Mouse (Mus musculus): ENCODE data around the gene Faah.

Faah gene

DNA sequence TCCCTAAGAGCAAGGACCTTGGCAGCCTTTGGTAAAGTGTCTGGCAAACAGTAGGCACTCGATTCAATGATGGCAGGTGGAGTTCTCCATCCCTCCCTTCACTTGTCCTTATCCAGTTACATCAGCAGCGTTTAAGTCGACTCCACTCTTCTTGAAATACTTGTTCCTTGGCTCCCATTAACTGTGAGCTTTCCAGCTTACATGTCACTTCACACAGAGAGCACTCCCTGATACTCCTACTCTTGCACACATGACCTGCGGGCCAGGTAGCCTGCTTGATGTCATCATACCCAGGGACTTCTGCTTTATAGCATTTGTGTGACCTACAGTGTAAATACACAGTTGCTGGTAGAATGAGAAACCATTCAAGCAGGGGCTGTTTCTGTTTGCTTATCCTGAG is 21.0 kb downstream of the Faah start:
- no peak for DNase-seq

DNA sequence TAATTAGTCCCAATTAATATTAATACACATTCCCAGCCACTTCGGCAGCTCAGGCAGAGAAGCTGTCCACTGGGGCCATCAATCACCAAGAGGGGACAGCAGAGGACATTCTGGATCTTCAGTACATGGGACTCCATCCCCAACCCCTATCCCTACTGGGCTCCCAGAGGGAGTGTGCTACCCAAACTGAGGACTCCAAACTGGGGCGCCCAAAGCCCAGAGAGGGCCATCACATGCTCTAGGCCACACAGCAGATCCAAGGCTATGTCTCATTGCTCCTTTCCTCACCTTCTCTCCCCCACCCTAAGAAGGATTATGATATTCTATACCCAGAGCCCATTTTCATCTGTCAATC is 22.4 kb downstream of the Faah start:
- DNase-seq, result no peak

DNA sequence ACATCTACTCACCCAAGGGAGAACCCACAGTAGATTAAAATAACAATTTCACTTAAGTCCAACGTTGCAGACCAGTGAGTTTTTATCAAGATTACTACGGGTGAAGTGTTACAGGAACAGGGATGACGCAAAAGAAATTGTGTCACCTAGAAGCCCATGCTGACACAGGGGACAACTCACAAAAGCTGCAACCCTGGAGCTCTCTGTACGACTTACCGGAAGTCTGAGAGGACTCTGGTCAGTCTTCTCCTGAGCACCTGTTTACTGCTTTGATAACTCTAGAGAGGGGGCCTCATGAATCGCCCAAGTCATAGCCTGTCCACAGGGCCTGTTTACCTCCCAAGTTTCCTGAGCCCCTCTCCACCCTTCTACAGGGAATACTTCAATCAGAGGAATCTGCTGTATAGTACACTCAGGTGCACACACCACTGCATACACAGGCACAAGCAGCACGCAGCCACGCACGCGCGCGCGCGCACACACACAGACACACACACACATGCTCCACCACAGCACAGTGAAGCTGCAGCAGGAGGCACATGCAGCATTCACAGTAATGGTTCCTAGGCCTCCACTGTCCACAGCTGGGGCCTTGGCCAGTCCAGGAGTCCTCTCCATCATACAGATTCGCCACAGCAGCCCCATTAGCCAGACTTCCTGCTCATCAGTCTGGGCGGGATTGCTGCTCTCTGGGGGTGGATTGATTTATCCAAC is 22.9 kb downstream of the Faah start:
- DNase-seq, result no peak

- no peak for DNase-seq
Measured at GRCm38 (mm10) chr4:115989382-115989781, 28.3 kb downstream of the Faah start.

DNA sequence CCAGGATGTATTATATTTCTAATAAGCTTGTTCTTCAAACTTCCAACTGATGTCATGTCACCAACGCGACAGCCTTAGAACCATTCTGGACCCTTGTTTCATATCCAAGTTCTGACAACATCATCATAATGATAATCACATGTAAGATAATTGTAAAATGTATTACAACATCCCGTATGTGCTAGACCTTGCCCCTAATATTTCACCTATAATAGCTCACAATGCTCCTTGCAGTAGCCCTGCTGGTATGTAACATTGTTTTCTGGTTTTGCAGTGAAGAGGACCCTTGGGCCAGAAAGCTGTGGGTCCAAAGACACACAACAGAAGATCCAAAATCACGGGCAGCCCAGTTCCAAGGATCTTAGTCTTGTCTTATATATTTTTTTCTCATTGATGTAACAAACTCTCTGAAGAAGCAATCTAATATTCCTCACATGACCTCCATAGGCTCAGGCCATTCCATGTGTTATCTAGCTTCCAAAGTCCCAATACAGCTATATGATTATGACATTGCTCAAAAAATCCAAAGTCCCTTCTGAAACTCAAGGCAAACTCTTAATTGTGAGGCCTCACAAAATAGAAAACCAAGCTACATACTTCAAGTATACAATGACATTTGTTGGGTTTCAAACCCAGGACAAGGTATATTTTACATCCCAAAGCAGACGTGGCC is 29.7 kb downstream of the Faah start:
- DNase-seq, result no peak

GRCm38 (mm10) chr4:115987436-115987835 is 30.3 kb downstream of the Faah start:
- no peak for DNase-seq

- DNase-seq, result no peak
Measured at GRCm38 (mm10) chr4:115984967-115985366, 32.8 kb downstream of the Faah start.

DNA sequence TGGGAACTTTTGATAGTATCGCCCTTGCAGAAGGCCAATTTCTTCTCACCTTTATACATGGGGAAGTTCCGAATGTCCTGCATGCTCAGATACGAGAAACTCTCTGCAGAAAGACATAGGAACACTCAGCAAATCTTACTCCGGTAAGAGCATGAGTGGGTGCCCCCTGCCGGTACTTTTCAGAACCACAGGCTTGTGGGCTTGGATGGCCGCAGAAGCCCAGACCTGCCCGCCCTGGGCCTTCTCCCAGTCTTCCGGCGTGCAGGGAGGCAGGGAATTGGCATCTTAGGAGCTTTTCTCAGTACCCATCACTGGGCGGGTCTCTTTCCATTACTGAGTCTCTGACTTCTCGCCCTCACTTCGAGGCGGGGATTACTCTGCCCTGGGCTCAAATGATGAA is 33.6 kb downstream of the Faah start:
- peak; percentile 95 for DNase-seq

DNA sequence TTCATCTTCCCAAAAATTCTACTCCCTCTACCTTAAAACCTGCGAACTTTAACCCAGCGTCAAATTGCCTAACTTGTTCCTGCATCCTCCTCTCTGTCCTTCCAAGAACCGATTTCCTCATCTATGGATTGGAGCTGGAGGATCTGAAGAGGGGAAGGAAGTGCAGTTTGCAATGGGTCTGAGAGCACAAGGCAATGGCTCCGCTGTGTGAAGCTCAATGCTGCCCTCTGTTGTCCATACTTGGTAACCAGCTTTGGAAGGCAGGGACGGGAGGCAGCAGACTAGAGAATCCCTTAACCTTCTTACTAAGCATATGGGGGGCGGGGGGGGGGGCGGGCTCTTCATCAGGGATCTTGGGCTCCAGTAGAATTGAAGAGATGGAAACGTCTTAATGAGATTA is 37.0 kb downstream of the Faah start:
- no peak for DNase-seq

DNA sequence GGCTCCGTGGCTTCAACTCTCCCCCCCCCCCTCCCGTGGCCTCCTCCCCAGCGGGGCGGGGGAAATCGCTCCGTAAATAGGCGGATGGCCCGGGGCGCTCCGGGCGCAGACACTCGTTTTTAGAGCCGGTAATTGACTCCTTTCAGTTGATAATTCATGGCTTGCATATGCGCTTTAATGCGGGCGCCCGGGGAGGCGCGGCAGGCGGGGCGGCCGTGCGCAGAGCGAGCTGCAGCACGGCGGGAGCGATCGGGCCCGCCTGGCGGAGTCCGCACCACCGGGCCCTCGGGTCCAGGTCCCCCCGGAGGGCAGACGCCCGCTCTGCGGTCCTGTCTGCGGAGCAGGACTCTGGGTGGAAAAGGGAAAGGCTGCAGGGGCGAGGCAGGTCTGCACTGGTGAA is 38.3 kb downstream of the Faah start:
- no peak for DNase-seq

DNA sequence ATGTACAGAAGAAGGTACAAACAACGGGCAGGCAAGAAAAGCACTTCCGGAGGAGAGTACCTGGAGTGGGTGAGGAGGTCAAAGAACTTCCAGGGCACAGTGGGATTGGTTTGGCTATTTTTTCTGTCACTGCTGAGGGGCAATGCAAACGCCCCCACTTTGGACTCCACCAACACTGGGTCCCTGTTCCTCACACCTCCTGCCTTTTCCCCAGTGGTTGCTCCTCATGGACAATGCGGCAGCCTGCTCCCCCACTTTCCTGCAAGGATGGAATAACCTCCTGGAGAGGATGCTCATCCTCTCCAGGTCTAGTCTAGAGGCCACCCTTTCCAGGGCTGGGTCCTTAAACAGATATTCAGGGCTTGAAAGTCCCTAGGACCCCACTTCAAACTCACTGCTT is 38.8 kb downstream of the Faah start:
- no peak for DNase-seq

DNA sequence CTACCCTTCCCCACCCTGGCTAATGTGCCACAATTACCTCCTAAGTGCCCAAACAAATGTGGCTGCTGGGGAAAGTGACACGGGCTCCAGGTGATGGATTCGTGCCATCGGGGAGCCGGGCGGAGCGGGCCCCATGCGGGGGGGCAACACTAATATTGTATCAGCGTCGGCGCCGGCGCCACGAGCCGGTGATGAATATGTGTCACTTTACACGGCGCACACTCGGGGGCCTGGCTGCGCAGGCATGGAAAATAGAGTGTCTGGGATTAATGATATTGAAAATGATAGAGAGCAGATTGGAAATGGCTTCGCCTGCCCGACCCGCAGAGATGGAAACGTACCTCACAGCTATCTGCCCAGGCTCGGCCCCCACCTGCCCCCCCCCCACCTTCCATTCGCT is 45.2 kb downstream of the Faah start:
- DNase-seq, result no peak

DNA sequence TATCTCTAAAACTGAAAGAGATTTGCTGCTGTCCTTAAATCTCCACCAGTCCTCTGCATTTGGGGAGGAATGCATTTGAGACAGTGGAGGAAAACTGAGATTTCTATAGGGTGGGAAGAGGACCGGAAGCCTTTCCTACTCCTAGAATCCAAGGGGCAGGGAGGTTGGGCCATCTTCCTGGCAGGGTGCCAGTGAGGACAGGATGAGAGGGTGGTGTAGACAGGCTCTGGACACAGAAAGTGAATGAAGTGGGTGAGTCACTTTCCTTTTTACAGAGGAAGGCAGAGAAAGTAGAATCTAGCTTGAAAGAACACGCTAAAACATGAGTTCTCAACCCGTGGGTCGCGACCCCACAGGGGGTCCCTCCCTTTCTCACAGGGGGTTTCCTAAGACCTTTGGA is 53.3 kb downstream of the Faah start:
- no peak for DNase-seq

DNA sequence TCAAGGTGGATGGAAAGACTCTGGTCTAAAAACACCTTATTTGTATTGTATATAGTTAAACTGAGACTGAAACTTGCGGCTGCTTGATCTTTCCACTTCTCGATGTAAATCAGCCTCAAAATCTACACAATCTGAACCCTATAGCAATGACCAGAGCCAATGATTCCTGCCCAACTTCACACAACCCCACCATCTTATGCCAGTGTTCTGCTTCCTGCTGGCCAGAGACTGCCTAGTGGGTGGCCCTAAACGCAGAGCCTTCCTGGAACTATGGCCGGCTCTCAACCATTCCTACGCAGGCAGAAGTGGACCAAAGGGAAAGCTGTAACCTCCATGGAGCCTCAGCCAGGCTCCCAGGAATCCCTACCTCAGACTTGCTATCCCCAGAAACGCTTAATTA is 54.0 kb downstream of the Faah start:
- DNase-seq, result no peak

- no peak for DNase-seq
Measured at GRCm38 (mm10) chr4:115962671-115963412, 54.9 kb downstream of the Faah start.

GRCm38 (mm10) chr4:115961991-115962390 is 55.7 kb downstream of the Faah start:
- DNase-seq, result no peak

DNA sequence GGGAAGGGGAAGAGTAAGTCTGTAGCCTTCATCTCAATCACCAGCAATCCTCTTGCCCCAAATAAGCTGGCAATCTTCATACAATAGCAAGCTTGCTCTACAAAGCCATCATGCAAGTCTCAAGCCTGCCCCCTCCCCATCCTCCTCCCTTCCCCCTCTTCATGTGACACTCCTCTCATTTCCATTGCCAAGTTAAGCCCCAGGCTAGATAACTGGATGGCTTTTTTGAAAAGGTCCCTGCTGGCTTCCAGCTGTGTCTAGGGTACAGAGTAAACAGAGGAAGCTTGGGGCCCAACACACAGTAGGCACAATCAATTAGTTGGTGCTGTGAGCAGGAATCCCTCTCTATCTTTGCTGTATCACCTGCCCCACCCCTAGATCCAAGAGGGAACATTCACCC is 58.2 kb downstream of the Faah start:
- no peak for DNase-seq

GRCm38 (mm10) chr4:115955494-115955775 is 62.3 kb downstream of the Faah start:
- no peak for DNase-seq

GRCm38 (mm10) chr4:115954656-115955493 is 62.9 kb downstream of the Faah start:
- no peak for DNase-seq

DNA sequence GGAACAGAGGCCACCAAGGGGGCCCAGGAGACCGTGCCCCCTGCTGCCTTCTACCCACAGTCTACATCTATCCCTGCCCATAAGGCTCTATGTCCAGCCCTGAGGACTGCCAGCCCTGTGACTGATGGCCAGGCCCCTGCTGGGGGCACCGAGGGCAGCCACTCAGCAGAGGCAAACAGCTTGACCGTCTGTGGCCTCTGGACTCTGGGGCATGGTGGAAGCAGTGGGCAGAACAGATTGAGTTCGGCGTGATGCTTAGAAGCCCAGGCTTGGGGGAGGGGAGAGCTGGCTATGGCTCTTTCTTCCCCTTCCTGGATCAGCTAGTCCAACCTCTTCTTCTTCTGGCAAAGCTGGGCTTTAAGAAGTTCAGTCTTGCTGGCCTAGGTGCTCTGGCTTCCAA is 64.2 kb downstream of the Faah start:
- DNase-seq, result no peak

DNA sequence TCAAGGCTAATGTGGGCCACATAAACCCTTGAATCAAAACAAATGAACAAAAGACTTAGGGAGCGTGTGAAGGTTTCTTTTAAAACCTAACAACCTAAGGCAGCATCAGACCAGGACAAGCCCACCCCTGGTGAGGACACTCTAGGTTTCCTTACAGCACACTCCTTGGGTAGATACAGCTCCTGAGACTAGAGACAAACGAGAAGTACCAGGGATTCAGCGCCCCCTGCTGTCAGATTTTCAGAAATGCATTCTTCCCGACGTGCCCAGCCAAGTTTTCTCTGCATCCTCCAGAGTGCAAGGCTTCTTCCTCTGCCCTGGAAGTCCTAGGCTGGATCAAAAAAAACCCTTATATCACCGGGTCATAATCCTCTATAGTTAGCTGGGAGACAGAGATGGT is 65.0 kb downstream of the Faah start:
- no peak for DNase-seq

DNA sequence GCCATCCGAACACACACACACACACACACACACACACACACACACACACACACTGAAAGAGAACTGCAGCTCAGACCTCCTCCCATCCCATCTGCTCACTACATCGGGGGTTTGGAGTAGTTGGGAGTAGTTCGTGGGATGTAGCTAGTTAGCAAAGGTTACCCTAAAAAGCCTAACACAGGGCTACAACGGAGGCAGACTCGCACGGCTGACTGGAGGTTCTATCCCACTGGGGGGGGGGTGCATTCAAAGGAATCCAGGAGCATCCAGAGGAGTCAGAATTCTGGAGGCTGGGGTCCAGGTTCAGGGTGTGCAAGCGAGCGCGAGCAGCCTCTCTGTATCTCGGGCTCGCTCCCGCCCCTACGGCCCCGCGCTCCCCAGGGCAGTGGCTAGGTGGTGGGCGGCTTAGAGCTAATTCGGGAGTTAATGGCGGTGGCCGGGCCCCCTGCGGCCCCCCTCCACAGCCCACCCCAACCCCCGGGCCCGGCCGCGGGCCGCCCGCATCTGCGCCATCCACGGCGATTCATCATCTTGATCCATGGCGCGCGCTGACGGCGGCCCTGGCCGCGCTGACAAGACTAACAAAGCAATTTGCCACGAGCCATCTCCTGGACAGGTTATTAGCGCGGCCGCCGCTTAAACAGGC is 73.9 kb downstream of the Faah start:
- DNase-seq, result no peak

DNA sequence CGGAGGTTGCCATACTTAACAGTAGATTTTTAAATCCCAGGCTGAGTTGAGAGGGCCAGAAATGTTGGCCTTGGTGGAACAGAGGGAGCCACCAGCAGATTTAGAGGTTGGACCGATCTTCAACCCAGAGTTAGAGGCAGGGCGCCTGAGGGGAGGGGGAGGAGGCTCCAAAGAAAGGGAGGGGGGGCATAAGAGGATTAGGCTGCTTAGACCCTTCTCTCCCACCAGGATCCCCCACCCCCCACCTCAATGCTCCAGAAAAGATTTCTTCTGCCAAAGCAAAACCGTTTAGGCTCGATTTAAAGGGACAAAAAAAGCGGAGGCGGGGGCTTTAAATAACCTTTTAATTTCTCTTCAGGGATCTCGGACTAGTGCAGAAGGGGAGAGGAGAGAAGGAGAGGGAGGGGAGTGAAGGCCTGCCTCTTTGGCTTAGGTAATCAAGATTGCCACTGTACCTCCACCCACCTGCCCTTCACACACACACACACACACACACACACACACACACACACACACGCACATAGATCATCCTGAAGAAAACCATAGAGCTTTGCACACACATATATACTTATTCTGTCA is 76.4 kb downstream of the Faah start:
- DNase-seq, result no peak

Measured in heart, adult 11 months (tissue).